Mouse (Mus musculus) layer of hippocampus, postnatal 36 days (tissue): Measurements from ENCODE around the gene Ddx3y. TPM values are rescaled to one million over a fixed set of nuclear protein-coding genes. Genes with fewer than 3 reads are reported as not detected.

Experiments used
- DNase-seq, 2 experiments: peaks; one replicate each; pipeline ENCODE4 v3.0.0; 2022
- total RNA-seq, 2 experiments: library from RNA; stranded (reverse); gene quantifications; 2 replicates each; pipeline ENCODE4 v1.2.3; 2021

The Ddx3y gene
- total RNA-seq, result 10 to 100 TPM in 1 of 2 experiments, not detected in 1; 46.5 TPM

DNA sequence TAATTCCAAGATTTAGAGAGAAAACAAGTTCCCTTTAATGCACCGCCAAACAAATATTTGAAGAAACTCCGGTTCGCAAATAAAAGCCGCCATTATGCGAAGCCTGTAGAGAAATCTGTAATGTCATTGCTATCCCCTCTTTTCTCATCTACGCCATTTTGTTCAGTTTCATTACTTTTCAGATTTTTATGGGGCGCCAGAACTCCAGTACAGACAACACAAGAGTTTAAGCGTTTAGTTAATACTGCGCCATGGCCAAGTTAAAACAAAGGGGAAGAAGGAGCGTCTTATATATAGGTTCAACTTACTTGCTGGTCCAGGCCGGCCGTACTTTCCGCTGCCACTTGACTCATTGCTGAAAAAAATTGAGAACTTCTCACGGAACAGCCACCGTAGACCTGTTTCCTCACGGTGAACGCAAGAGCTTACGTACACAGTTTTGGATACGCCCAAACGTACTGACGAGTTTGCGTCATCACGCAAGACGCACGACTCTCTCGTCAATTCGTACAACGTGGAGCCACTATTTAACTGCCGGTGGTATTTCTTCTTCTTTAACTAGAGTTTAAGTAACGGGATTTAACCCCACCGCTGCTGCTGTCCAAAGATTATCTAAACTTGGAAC is at the start of gene Ddx3y:
Gene Ddx3y (minus strand): TSS at position 459 of the 625 bp plus-strand sequence.
- DNase-seq, result peak in 1 of 2 experiments; percentile 64

DNA sequence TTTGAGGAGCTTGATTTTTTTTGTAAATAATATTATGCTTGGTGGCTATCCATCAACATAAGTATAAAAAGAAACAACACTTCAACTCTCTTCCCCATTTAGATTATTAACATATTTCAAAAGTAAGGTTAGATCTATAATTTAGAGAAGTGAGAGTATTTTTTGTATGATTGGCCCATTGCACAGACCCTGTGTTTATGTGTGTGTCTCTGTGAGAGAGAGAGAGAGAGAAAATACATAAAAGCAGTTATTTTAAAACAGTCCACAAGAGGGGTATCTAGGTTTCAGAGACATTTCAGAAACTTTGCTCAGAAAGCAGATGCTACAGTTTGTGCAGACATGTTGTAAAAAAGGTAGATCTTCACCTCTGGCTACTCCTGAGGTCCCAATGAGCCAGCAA is 7.3 kb upstream of the Ddx3y start:
- no peak for DNase-seq

- no peak for DNase-seq
Measured at GRCm38 (mm10) chrY:1285735-1286134, 694 bp downstream of the Ddx3y start.

- DNase-seq, result no peak
Measured at GRCm38 (mm10) chrY:1246117-1246516, 40.3 kb downstream of the Ddx3y start.

DNA sequence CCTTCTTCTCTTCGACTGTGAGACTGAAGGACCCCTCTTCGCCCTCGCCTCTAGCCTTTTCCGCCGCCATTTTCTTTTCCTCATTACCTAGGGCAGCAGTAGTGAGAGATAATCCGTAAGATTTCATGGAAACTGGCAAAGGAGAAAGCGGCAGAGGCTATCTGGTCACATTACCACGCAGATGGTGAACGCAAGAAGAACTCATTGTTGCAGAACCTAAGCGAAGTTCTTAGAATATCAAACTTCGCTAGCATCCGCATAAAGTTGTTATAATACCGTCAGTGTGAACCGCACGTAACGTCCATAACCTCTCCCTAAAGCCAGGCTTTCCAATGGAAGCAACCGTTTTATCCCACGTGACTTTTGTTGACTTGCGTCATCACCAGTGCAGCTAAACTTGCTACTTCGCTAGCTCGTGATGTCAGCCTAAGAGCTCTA is 41.0 kb downstream of the Ddx3y start, which contains the start of gene Uty:
Gene Uty (minus strand): TSS at position 334 of the 438 bp plus-strand sequence.
- peak in 1 of 2 experiments; percentile 42 for DNase-seq

DNA sequence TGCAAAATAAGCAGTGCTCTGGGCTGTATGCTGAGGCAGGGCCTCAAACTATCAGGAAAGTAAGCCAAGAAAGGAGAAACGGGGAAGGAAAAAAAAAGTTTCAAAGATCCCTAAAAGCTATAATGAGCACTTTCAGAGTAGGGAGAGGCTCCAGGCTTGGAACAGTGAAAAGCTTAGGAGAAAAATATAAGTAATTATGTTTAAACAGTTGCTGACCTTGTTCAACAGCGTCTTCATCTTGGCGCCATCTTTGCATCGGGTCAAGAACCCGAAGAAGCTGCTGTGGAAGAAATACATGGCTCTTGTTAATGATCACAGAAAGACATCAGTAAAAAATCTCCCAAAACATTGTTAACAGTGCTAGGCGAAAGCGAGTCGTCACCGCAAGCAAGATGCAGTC is 41.5 kb downstream of the Ddx3y start:
- DNase-seq, result no peak

GRCm38 (mm10) chrY:1244421-1244820 is 42.0 kb downstream of the Ddx3y start:
- no peak for DNase-seq

- DNase-seq, result no peak
Measured at GRCm38 (mm10) chrY:1220001-1220400, 66.4 kb downstream of the Ddx3y start.

Other genes with a start within 250 kb of the Ddx3y start
- 10 to 100 TPM in 1 of 2 experiments, not detected in 1; 31.2 TPM for gene Uty, start 40.9 kb downstream of the Ddx3y start, total RNA-seq
- gene Usp9y, start 173.2 kb upstream of the Ddx3y start, total RNA-seq, result not detected